Mouse (Mus musculus) left cerebral cortex, postnatal 36 days (tissue): Measurements from ENCODE around the gene Asxl2. TPM values are rescaled to one million over a fixed set of nuclear protein-coding genes. Genes with fewer than 3 reads are reported as not detected.
"Not testable (repeated sequence)": the region's sequence is repeated elsewhere in the genome, so short reads cannot be mapped to it uniquely, and the experiment has no call there.

Experiments used
- DNase-seq, 2 experiments: peaks; one replicate each; pipeline ENCODE4 v3.0.0; 2021 to 2022; ENCODE audit warnings: low spot score in 2 of 2, mixed read lengths in 1 of 2
- intact Hi-C: fragments of 180-260 bp; cut with DNase I; formaldehyde crosslinking; loops from one replicate; pipeline ENCODE4 v1.15.1; 2025
- total RNA-seq, 2 experiments: library from RNA; stranded (reverse); gene quantifications; 2 replicates each; pipeline ENCODE4 v1.2.3; 2021

The Asxl2 gene
- total RNA-seq, result 10 to 100 TPM; 26.0 to 35.6 TPM

DNA sequence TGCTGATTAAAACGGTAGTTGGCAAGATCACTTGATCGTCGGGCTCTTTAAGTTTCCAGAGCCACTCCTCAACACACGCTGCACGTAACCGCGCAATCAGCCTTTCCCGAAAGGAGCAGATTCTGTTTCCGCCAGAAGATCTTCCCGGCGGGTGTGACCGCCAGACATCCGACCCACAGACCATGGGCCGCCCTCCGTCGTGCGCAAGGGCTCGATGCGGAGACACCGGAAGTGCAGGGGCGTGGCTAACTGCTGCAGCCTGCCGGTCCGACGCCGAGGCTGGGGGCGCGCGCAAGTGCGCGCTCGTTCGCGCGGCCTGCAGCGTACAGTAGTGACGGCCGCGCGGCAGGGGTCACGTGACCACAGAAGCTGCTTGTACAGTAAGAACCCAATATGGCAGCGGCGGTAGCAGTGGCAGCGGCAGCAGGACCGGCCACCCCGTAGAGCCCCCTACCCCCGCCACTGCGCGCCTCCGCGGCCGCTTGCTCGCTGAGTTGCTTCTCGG, at the start of gene Asxl2:
Gene Asxl2 (plus strand): TSS at position 328 of the 505 bp plus-strand sequence.
- intact Hi-C loops, result loop anchor here (2.0 kb wide), 1 partner anchor 146 kb away; the partner anchor contains the start of gene Dtnb

DNA sequence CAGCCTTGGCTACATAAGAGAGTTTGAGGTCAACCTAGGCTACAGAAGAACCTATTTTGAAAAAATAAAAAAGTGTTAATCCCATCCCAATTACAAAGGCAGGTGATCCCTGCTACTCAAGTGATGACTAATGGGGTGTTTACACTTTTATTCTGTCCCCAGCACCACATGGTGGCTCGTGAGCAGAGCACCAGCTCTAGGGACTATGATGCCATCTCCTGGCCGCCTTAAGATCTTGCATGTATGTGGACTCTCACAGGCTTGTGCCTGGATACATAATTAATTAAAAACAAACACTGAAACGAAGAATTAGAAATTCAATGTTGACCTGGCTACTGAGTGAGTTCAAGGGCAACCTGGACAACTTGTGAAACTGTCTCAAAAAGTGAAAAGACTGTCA, 49.5 kb upstream of the Asxl2 start:
- DNase-seq, result no peak
- intact Hi-C loops, result no loop called here

More for the DNA sequence above, at the start of gene Asxl2:
- DNase-seq, result peak; percentile 98 to 99

DNA sequence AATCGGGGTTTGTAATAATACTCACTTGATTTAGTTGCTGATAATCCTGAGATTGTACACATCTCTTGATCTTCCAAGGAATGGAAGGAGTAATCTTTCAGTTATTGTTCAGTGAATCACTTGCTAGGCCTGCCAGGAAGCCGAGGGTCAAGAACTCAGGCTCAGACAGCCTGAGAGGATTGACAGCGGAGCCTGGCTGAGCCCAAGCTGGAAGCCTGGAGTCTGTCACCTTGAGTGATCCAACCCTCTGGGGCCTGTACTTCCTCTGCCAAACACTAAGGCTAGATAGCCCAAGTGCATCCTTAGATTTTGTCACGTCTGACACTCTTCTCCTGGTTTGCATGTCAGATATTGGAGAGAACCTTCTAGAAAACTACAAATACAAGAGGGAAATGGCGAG, 48.9 kb upstream of the Asxl2 start:
- intact Hi-C loops, result no loop called here
- no peak for DNase-seq

DNA sequence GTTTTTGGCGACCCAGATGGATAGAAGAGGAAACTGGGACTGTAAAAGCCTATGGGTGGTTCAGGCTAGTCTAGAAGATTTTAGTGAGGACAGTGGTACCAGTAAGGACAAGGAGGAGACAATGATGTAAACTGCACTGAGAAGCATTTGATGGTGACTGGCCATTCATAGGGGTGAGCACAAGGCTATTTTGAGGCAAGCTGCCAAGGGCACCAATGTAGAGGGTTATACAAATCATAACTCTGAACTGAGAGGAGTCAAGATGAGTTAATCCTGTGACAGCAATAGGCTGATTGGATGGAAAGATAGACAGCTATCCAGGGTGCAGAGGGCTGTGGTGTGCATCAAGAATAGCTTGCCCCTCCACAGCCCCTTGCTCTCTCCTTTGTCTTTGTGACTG, 41.8 kb upstream of the Asxl2 start:
- no peak for DNase-seq
- intact Hi-C loops, result no loop called here

DNA sequence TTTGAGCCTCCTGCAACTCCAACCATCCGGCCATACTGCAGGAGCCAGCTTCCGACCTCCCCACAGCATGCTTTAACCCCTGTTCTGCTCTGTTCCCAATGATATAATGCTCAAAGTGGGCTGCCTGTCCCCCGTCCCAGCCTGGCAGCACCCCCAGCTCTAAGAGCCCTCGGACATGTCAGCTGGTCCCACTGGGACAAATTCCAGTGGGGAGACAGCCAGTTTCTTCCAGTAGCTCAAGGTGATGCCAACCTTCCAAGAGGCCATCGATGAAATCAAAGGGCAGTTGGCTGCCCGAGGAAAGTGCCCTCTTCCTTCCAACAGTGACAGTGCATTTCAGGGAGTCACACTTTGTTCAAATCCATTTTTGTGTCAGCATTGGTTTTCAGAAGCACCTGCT, 41.4 kb upstream of the Asxl2 start:
- DNase-seq, result no peak
- intact Hi-C loops, result no loop called here

DNA sequence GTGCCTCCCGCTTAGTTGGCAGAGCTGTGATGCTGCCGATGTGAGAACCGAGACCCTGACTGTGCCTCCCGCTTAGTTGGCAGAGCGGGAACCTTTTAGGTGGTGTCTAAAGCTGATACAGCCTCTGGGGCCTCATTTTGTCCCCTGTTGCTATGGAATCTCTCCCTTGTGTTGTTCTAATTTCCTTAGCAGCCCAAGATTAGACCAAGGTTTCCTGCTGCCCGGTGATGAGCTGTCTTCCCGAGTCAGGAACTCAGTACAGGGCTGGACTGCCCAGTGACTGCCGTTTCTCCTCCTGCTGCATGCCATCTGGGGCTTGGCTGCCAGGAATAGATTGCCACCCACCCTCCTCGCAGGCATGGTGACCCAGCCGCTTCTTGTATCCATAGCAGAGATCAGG, 40.7 kb upstream of the Asxl2 start:
- intact Hi-C loops, result no loop called here
- peak; percentile 44 to 51 for DNase-seq

DNA sequence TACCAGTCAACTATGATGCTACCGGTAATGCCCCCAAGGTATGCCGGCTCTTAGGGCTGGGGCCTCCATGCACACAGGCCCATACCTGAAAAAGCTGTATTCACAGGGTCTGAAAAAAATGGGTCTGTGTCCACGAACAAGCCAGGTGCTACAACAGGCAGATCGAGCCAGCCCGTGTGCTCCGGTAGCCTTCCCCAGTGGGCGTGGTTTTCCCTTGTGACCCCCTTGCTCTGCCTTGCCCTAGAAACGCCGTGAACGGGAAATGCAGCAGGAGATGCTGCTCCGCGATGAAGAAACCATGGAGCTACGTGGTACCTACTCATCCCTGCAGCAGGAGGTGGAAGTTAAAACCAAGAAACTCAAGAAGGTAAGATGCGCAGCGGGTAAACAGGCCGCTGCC, 38.8 kb upstream of the Asxl2 start:
- intact Hi-C loops, result no loop called here
- no peak for DNase-seq

DNA sequence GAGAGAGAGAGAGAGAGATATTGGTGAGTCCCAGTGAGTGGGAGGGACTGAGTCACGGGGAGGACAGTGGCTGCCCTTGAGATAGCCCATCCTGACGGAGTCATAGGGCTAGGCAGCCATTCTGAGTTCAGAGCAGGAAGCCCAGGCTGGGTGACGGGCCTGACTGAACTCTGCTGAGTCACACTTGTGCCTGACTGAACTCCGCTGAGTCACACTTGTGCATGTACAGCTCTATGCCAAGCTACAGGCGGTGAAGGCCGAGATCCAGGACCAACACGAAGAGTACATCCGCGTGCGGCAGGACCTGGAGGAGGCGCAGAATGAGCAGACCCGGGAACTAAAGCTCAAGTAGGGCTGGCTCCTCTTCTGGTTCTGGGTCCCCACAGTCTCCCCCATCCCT, 37.3 kb upstream of the Asxl2 start:
- peak in 1 of 2 experiments; percentile 40 for DNase-seq
- intact Hi-C loops, result no loop called here

DNA sequence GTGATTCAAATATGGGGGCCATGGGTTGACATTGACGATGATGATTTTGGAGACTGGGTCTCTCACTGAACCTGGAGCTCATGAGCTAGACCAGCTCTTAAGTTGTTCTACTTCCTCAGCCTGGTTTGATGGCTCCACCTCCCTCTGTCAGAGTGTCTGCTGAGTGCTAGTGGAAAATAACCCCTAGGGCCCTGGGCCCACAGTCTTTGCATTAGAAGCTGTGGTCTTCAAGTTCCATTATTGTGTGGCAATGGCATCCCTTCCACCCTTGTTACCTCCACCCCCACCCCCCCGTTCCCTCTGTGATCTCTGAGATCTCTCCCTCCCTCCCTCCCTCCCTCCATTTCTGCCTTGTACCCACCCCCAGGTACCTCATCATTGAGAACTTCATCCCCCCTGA, 36.6 kb upstream of the Asxl2 start:
- intact Hi-C loops, result loop anchor here (5.0 kb wide), 1 partner anchor 33 kb away; no protein-coding TSS in a partner anchor
- DNase-seq, result no peak

DNA sequence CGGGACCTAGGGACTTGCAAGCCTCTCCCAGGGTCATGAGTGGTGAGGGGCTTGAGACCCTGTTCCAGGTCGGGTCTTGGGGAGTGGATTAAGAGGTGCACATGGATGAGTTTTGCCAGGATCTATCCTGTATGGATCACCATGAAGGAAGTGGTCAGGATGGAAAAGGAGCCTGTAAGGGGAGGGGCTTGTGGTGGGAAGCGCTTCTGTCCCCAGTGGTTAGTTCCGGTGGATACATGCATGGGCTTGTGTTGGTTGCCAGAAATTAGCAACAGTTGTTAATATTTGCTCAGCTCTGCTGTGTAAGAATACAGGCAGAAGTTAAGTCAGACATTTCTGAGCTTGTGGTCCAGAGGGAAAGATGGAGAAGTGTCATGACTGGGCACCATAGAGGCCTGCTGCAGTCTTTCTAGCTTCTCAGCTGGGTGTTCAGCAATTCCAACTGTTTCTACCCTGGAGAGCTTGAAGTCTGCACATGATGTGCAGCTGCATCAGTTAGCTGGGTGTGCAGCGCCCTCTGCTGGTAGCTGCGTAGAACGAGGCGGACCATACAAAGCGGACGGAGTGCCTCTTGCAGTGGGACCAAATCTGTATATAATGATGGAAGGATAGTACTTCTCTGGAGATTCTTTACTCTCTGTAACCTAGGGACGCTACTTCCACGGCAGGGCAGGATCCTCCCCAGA, 35.9 kb upstream of the Asxl2 start:
- peak; percentile 76 to 82 for DNase-seq
- intact Hi-C loops, result loop anchor here (5.0 kb wide), 1 partner anchor 33 kb away; no protein-coding TSS in a partner anchor

DNA sequence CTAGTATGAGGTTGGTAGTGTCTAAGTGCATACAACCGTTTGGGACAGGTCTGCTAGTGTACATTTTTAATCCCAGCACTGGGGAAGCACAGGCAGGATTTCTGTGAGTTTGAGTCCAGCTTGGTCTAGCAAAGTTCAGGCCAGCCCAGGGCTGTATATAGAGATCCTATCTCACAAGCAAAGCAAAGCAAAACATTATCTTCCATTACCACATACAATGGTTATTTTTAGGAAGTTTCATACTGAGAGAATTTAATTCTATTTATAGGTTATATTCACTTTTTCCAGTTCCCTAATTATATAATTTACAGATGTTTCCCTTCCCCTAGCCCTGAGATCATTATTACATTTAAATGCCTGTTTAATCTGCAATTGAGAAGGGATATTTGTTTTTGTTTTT, 35.4 kb upstream of the Asxl2 start:
- no peak for DNase-seq
- intact Hi-C loops, result loop anchor here (5.0 kb wide), 1 partner anchor 34 kb away; no protein-coding TSS in a partner anchor

DNA sequence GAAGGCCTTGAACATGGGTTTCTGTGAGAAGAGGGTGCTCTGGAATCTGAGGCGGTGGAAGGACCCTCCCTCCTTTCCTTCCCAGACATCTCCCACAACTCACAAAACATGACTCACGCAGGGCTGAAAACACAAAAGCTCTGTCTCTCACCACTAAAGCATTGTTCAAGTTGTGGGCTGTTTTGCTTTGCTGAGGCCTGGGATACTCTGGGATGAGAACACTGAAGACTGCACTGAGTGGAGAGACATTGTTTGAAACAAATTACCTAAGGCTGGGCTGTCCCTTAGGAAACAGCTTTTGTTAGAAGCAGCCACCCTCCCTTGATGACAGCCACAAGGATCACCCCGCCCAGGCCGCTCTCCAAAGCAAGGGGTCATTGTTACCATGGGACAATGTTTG, 33.5 kb upstream of the Asxl2 start:
- intact Hi-C loops, result loop anchor here (5.0 kb wide), 1 partner anchor 36 kb away; no protein-coding TSS in a partner anchor
- no peak for DNase-seq

DNA sequence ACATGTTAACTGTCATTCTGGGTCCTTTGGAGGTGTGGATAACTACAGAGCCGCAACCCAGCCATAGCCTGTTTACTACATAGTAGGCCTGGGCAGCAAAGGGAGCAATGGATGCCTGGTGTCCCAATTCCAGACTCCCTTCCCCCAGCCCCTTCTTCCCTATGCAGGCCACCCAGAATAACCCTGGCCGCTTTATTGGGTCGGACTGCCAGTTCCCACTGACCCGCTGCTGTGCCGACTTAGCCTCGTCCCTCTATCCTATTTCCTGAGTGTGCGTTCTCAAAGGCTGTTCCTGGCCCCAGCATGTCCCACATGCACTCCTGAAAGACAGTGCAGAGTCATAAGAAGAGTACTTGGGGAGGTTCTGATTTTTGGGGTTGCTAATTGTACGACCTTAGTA, 29.7 kb upstream of the Asxl2 start:
- intact Hi-C loops, result no loop called here

DNA sequence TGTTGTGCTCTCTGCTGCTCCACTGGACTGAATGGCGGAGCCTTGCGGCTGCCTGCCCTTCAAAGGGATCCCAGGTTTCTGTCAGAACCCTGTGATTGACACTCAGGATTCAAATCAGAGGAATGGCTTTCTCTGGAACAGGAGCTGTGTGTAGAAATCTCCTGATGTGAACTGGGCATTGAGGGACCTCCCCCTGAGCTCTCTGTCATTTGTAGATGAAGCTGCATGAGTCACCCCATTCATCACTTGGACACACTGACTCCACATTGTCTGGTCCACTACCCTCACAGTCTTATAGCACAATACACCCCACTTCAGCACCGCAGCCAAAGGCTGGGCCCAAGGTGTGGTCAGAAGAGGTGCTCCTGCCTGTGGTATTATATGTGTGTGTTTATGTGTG, 21.0 kb upstream of the Asxl2 start:
- DNase-seq, intact Hi-C loops: not testable (repeated sequence)

More for the DNA sequence above, 29.7 kb upstream of the Asxl2 start:
- no peak for DNase-seq

DNA sequence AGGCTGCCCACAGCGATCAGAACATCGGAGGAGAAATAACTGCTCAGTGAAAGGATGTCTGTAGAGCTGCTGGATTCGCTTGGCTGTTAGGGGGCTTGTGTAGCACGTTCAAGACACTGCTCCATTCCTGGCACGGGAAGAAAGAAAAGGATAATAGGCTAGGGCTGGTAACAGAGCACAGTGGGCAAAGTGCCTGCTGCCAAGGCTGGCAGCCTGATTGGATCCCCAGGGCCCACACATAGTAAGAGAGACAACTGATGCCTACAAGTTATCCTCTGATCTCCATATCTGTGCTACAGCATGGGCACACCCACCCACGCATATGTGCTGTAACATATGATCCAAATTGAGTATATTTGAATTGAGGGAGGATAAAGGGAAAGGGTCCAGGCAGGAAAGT, 20.1 kb upstream of the Asxl2 start:
- peak in 1 of 2 experiments; percentile 35 for DNase-seq
- intact Hi-C loops, result no loop called here

DNA sequence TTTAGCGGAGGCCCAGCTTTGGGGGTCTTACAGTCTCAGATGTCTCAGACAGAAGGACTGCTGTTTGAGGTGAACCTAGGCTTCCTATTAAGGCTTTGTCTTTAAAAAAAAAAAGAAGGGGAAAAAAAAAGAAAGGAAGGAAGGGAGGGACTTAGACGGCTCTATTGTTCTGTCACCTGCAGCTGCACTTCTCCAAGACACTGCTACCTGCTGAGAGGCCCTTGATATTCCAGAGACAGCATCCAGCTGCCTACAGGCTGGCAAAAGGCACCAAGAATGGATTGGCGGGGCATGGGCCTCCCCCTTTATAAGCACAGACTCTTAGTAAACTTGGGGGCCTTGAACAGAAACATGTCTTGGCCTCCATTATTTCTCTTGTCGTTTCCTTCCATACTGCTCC, 11.7 kb upstream of the Asxl2 start:
- no peak for DNase-seq
- intact Hi-C loops, result no loop called here

DNA sequence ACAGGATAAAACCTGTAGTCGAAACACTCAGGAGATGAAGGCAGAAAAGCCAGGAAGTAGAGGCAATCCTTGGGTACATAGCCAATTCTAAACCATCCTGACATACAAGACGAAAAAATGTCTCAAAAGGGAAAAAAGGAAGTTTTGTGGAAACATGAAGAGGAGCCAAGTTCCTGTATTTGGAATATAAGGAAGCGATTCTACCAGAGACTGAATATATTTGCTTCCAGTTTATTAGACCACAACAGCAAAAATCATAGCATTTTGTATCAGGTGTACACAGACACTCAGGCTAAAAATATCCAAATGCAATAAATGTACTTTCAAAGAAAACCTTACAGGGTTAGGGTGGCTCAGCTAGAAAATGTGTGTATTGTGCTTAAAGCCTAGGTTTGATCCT, 7.9 kb upstream of the Asxl2 start:
- intact Hi-C loops, result no loop called here
- no peak for DNase-seq

DNA sequence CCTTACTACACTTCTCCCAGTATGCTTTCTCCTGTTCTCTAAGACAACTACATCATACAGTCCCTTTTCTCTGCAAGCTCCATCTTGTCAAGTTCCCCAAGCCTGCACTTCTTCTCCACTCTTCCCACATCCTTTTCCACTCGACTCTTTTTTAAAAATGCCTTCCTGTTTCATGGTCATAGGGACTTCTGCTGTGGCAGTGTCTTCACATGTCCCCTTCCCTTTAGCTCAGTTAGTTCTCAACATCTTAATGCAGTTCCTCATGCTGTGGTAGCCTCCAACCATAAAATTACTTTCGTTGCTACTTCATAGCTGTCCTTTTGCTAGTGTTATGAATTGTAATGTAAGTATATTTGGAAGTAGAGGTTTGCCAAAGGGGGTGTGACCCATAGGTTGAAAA, 6.1 kb upstream of the Asxl2 start:
- no peak for DNase-seq
- intact Hi-C loops, result no loop called here

DNA sequence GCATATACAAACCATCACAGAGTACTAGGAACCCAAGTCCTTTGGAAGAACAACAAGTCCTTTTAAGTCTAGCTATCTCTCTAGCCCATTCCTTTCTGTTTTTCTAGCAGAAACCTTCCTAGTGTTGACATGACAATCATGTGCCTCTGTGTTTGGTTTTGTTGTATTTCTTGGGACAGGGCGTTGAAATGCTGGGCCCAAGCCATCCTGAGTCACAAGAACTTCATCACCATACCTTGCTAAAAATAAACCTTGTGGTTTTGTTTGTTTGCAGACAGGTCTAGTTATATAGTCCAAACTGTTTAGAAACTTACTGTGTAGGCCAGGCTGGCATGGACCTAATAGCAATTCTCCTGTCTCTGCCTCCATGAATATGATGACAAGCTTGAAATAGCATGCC, 3.9 kb upstream of the Asxl2 start:
- DNase-seq, result no peak
- intact Hi-C loops, result no loop called here

DNA sequence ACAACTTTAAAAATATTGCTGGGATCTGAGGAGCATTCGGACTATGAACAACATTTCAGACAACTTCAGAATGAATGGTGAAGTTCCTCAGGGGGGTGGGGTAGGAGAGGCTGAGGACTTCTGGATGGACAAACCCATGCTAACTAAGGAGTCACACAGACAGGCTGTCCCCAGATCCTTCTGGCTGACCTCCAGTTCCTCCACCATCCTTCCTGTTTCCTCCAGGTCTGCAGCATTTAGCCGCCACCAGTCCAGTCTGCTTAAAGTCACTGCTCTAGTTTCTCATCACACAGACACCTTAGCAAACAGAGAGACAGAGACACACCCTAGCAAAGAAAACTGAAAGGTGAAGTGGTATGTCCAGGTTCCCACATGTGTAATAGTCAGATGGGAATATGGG, 2.5 kb upstream of the Asxl2 start:
- DNase-seq, result no peak

More for the DNA sequence above, 2.5 kb upstream of the Asxl2 start:
- intact Hi-C loops, result no loop called here
